ENCODE assay signal across 8 mouse cellular contexts in the genomic region with DNA sequence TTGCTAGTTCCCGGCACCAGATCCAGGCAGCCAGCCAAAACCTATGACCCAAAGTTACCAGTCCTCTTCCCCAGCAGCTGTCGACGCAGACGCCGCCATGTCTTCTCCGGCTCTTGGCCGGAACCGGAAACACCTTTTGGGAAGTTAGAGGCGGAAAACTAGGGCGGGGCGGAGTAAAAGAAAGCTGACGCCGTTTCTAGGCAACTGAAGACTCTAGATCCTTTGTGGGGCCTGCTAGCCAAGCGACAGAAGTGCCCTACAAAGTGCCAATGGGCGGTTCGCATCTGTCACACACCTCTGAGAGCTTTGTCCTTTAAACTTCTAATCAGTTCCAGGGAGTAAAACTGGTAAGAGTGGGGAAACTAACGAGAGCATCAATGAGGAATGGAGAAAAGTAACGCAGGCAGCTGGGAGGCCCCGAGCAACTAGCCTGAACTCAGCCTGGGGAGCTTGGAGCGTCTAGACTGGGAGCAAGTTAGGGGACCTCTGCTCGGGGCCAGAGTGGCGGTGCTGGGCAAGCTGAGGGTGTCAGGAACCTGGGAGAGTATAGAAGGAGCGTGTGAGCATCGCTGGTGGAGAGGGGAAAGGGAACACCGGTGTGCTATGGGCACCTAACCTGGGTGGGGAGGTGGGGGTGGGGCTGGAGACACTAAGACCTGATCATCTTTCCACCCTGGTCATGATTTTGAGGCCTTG. TPM values are rescaled to one million over a fixed set of nuclear protein-coding genes. Genes with fewer than 3 reads are reported as not detected.
DNase-seq lines count a peak whose midpoint lies in the region; ATAC-seq and TF ChIP-seq lines count a peak whose summit lies in the region.

A gene (minus strand): TSS at position 131 of the 696 bp plus-strand sequence.
A gene (plus strand): TSS at position 179 of the 696 bp plus-strand sequence.

- TF ChIP-seq CTCF in liver, adult 2 months (IDR thresholded peaks at IDR 0.05; ENCODE audit: low read depth, low read length): no peak

- H3K79me2 ChIP-seq in liver, adult 2 months (ENCODE audit: control insufficient read depth, insufficient read depth, low read length): peaks cover 6% of the 10 kb centered on the region; the same call in 1 of the 2 replicates
- H3K79me2 ChIP-seq in myocyte (ENCODE audit: control insufficient read depth, insufficient read depth): peaks cover 20% of the 10 kb centered on the region

- H3K4me3 ChIP-seq in heart, embryonic 11.5 days (ENCODE audit: low read depth, low read length): peak within 1 kb of the TSS; percentile 88
- H3K4me3 ChIP-seq in kidney, embryonic 16.5 days (ENCODE audit: low read length): peak within 1 kb of the TSS; percentile 90
- H3K4me3 ChIP-seq in liver, adult 2 months (ENCODE audit: insufficient read depth, low read depth, low read length): peak within 1 kb of the TSS; percentile 87
- H3K4me3 ChIP-seq in myocyte: peak within 1 kb of the TSS; percentile 64

- no peaks in the 10 kb centered on the region for H3K9me3 ChIP-seq in heart, embryonic 11.5 days (replicated peaks; ENCODE audit: control insufficient read depth, low read length)
- H3K9me3 ChIP-seq in kidney, embryonic 16.5 days (ENCODE audit: low read length): no peaks in the 10 kb centered on the region

- H3K4me2 ChIP-seq in heart, embryonic 11.5 days: peak within 1 kb of the TSS; percentile 85
- H3K4me2 ChIP-seq in kidney, embryonic 16.5 days (replicated peaks; ENCODE audit: low read depth, low read length): peak within 1 kb of the TSS; percentile 60
- H3K4me2 ChIP-seq in myocyte (ENCODE audit: low read depth): peak within 1 kb of the TSS; percentile 87

- peak; percentile 78 to 80 for DNase-seq in B cell, adult 2 months
- peak; percentile 95 for DNase-seq in brain, adult 2 months (ENCODE audit: low read depth, low spot score)
- peak; percentile 84 for DNase-seq in liver, adult 2 months (ENCODE audit: extremely low read depth, low read depth, low spot score)
- DNase-seq in splenic B cell, adult 2 months (ENCODE audit: low read depth, low spot score): peak; percentile 85

- peak within 1 kb of the TSS; percentile 88 for H3K9ac ChIP-seq in heart, embryonic 11.5 days (ENCODE audit: low read depth, low read length)
- peak within 1 kb of the TSS; percentile 85 for H3K9ac ChIP-seq in kidney, embryonic 16.5 days (replicated peaks; ENCODE audit: low read length)
- peak within 1 kb of the TSS; percentile 83 for H3K9ac ChIP-seq in liver, adult 2 months (ENCODE audit: low read depth, low read length)

- H3K4me1 ChIP-seq in heart, embryonic 11.5 days (ENCODE audit: control insufficient read depth, insufficient read depth, low read length): peaks cover 6% of the 10 kb centered on the region; the same call in 1 of the 2 replicates
- H3K4me1 ChIP-seq in kidney, embryonic 16.5 days (ENCODE audit: insufficient read depth, low read length): peaks cover 8% of the 10 kb centered on the region
- no peaks in the 10 kb centered on the region for H3K4me1 ChIP-seq in liver, adult 2 months (ENCODE audit: control insufficient read depth, insufficient read depth, low read length)

- peak; percentile 95 for ATAC-seq in erythroblast, adult 5-6 weeks (replicated peaks; ENCODE audit: low FRiP score, poor library complexity, severe bottlenecking)
- peak; percentile 82 for ATAC-seq in heart, embryonic 11.5 days (replicated peaks; ENCODE audit: insufficient number of reproducible peaks, low FRiP score, low TSS enrichment)
- peak; percentile 88 for ATAC-seq in kidney, embryonic 16.5 days (ENCODE audit: low FRiP score, low TSS enrichment)

- no peaks in the 10 kb centered on the region for H3K27me3 ChIP-seq in heart, embryonic 11.5 days (ENCODE audit: control insufficient read depth, insufficient read depth, low read length)
- no peaks in the 10 kb centered on the region for H3K27me3 ChIP-seq in kidney, embryonic 16.5 days (ENCODE audit: insufficient read depth, low read length)
- no peaks in the 10 kb centered on the region for H3K27me3 ChIP-seq in liver, adult 2 months (ENCODE audit: control insufficient read depth, insufficient read depth, low read length)
- H3K27me3 ChIP-seq in myocyte (ENCODE audit: control insufficient read depth, insufficient read depth, insufficient read length): no peaks in the 10 kb centered on the region
- H3K27me3 ChIP-seq in splenic B cell, adult 2 months (ENCODE audit: control insufficient read depth, insufficient read depth, low read length, poor library complexity, severe bottlenecking): no peaks in the 10 kb centered on the region

- TF ChIP-seq POLR2A in liver, adult 2 months (IDR thresholded peaks at IDR 0.05; ENCODE audit: extremely low read depth, insufficient read depth, low read length): peak; percentile 90
- peak; percentile 81 for TF ChIP-seq POLR2A in myocyte (IDR thresholded peaks at IDR 0.05; ENCODE audit: insufficient read length, low read depth)

- peaks cover 9% of the 10 kb centered on the region; the same call in 1 of the 2 replicates for H3K36me3 ChIP-seq in heart, embryonic 11.5 days (ENCODE audit: control insufficient read depth, insufficient read depth, low read length)
- peaks cover 24% of the 10 kb centered on the region for H3K36me3 ChIP-seq in kidney, embryonic 16.5 days (ENCODE audit: insufficient read depth, low read length)
- H3K36me3 ChIP-seq in liver, adult 2 months (ENCODE audit: control insufficient read depth, insufficient read depth, low read length): peaks cover 12% of the 10 kb centered on the region; the same call in 1 of the 2 replicates
- peaks cover 19% of the 10 kb centered on the region for H3K36me3 ChIP-seq in myocyte (ENCODE audit: control insufficient read depth, insufficient read depth)
- H3K36me3 ChIP-seq in splenic B cell, adult 2 months (ENCODE audit: control insufficient read depth, insufficient read depth, low read length, poor library complexity, severe bottlenecking): peaks cover 5% of the 10 kb centered on the region; the same call in 1 of the 2 replicates

- peak within 1 kb of the TSS; percentile 35 for H3ac ChIP-seq in myocyte (ENCODE audit: control insufficient read depth, insufficient read length)

- WGBS in heart, embryonic 11.5 days (ENCODE audit: insufficient replicate concordance): 10% methylated on average over 25 of the region's 25 CpGs
- 5% methylated on average over 25 of the region's 25 CpGs for WGBS in kidney, embryonic 16.5 days
- WGBS in liver, adult 2 months: 13% methylated on average over 25 of the region's 25 CpGs

- 0 out of 2 replicates have a peak within 1 kb of the TSS, but pooled peaks have one; percentile 15 for H3K27ac ChIP-seq in heart, embryonic 11.5 days (ENCODE audit: low read depth, low read length)
- H3K27ac ChIP-seq in kidney, embryonic 16.5 days (ENCODE audit: low read length): peak within 1 kb of the TSS; percentile 31; the same call in 1 of the 2 replicates
- peak within 1 kb of the TSS; percentile 64 for H3K27ac ChIP-seq in liver, adult 2 months (replicated peaks; ENCODE audit: insufficient read depth, low read depth, low read length)

TF ChIP-seq in myocyte, 11 proteins besides CTCF, POLR2A, EP300 and RAD21:
- TF ChIP-seq TCF12 (IDR thresholded peaks at IDR 0.05; ENCODE audit: insufficient read depth, poor library complexity, severe bottlenecking) (no peak), MYOD1 (IDR thresholded peaks at IDR 0.05; ENCODE audit: control insufficient read depth in 1 of 3, insufficient read length in 2 of 3, low read depth in 2 of 3) (peak; percentile 38 to 42 (median 41)), MYOG (IDR thresholded peaks at IDR 0.05; ENCODE audit: control insufficient read depth in 1 of 3, insufficient read depth in 1 of 3, insufficient read length in 2 of 3, low read depth in 2 of 3) (peak in 2 of 3 experiments; percentile 6 to 48), POLR2AphosphoS2 (IDR thresholded peaks at IDR 0.05; ENCODE audit: insufficient read length, low read depth) (peak; percentile 86), MAX (IDR thresholded peaks at IDR 0.05; ENCODE audit: low read depth) (no peak), E2F4 (IDR thresholded peaks at IDR 0.05; ENCODE audit: insufficient read depth) (no peak), CEBPB (IDR thresholded peaks at IDR 0.05; ENCODE audit: insufficient read depth, poor library complexity, severe bottlenecking) (no peak), SRF (IDR thresholded peaks at IDR 0.05; ENCODE audit: control insufficient read depth, insufficient read length, low read depth) (peak; percentile 92), REST (IDR thresholded peaks at IDR 0.05; ENCODE audit: insufficient read depth, insufficient read length) (no peak), USF1 (IDR thresholded peaks at IDR 0.05; ENCODE audit: low read depth) (no peak), TCF3 (IDR thresholded peaks at IDR 0.05; ENCODE audit: insufficient read length, low read depth) (no peak)
TF ChIP-seq in myocyte: peak in this region for 4.

RNA-seq across cellular contexts. Expression of the first gene that starts in this region (rescaled TPM):
- total RNA-seq in erythroblast, adult 5-6 weeks (2015; ENCODE audit: low replicate concordance): 4.4 and 8.4 TPM in 2 replicates
- 3.5 and 18.1 TPM in 2 replicates for total RNA-seq in erythroblast, adult 5-6 weeks (2017; ENCODE audit: low replicate concordance)
- 6.0 and 6.1 TPM in 2 replicates for polyA plus RNA-seq in heart, embryonic 11.5 days (2014; fragmentation: Nextera tagmentation; extraction: Ambion mirVana)
- 40.0 and 43.9 TPM in 2 replicates for polyA plus RNA-seq in kidney, embryonic 16.5 days (2015; fragmentation: Nextera tagmentation; extraction: Ambion mirVana)
- 11.9 and 13.5 TPM in 2 replicates for total RNA-seq in liver, adult 2 months (2014; rRNA removed)
- polyA plus RNA-seq in liver, adult 2 months (2012; rRNA removed): 28.0 and 34.8 TPM in 2 replicates
- polyA plus RNA-seq in myocyte (2012; fragmentation: generic; extraction: Trizol): 32.8 TPM

RNA-seq across cellular contexts. Expression of the second gene that starts in this region (rescaled TPM):
- total RNA-seq in erythroblast, adult 5-6 weeks (2015; ENCODE audit: low replicate concordance): not detected in 2 replicates
- total RNA-seq in erythroblast, adult 5-6 weeks (2017; ENCODE audit: low replicate concordance): 0.42 TPM in 1 of 2 replicates, not detected in the other
- polyA plus RNA-seq in heart, embryonic 11.5 days (2014; fragmentation: Nextera tagmentation; extraction: Ambion mirVana): 4.3 and 4.6 TPM in 2 replicates
- 9.1 and 11.7 TPM in 2 replicates for polyA plus RNA-seq in kidney, embryonic 16.5 days (2015; fragmentation: Nextera tagmentation; extraction: Ambion mirVana)
- total RNA-seq in liver, adult 2 months (2014; rRNA removed): 0.27 and 0.37 TPM in 2 replicates
- 0.84 and 1.00 TPM in 2 replicates for polyA plus RNA-seq in liver, adult 2 months (2012; rRNA removed)
- polyA plus RNA-seq in myocyte (2012; fragmentation: generic; extraction: Trizol): 5.2 TPM

Comparison
In these comparisons a context has a peak if more than half of its experiments do, and no peak if none do; other contexts are left out.
1. Peak in every context shown above with its lines: DNase-seq, ATAC-seq, H3K4me3 ChIP-seq and H3K27ac ChIP-seq.